Mouse (Mus musculus) cerebellum, adult 9-10 months (tissue): ENCODE measurements around the gene Stra6.

Experiments
- DNase-seq: peaks from one replicate; pipeline ENCODE4 v3.0.0; 2022

Gene Stra6

GRCm38 (mm10) chr9:58096629-58097301, 33.2 kb downstream of the Stra6 start:
- DNase-seq: peak; percentile 65

- DNase-seq: no peak
These were observed 36.4 kb downstream of the Stra6 start for GRCm38 (mm10) chr9:58099836-58100565.

- DNase-seq: no peak
These were observed 38.4 kb downstream of the Stra6 start for GRCm38 (mm10) chr9:58102013-58102412.

GRCm38 (mm10) chr9:58103647-58104046, 40.1 kb downstream of the Stra6 start:
- no peak for DNase-seq

- DNase-seq: no peak
These were observed 42.1 kb downstream of the Stra6 start for GRCm38 (mm10) chr9:58105595-58106169.

- DNase-seq: no peak
These were observed 43.9 kb downstream of the Stra6 start for GRCm38 (mm10) chr9:58107494-58107893.

- DNase-seq: peak; percentile 68
These were observed 47.2 kb downstream of the Stra6 start for GRCm38 (mm10) chr9:58110787-58111186.

GRCm38 (mm10) chr9:58111431-58111830, 47.8 kb downstream of the Stra6 start:
- DNase-seq: peak; percentile 91

- DNase-seq: no peak
These were observed 48.7 kb downstream of the Stra6 start for GRCm38 (mm10) chr9:58112321-58112751.

- DNase-seq: no peak
These were observed 49.3 kb downstream of the Stra6 start for GRCm38 (mm10) chr9:58112866-58113278.

- no peak for DNase-seq
These were observed 49.8 kb downstream of the Stra6 start for GRCm38 (mm10) chr9:58113279-58113884.

- no peak for DNase-seq
These were observed 50.4 kb downstream of the Stra6 start for GRCm38 (mm10) chr9:58114019-58114418.

GRCm38 (mm10) chr9:58115297-58115925, 51.8 kb downstream of the Stra6 start:
- DNase-seq: no peak

- DNase-seq: no peak
These were observed 52.5 kb downstream of the Stra6 start for GRCm38 (mm10) chr9:58116024-58116651.

GRCm38 (mm10) chr9:58118671-58119070, 55.1 kb downstream of the Stra6 start, which contains the start of gene Ccdc33:
TSS of gene Ccdc33 (minus strand) at chr9:58118823.
- DNase-seq: no peak

- no peak for DNase-seq
These were observed 61.5 kb downstream of the Stra6 start for GRCm38 (mm10) chr9:58125085-58125484.

- DNase-seq: no peak
These were observed 62.2 kb downstream of the Stra6 start for GRCm38 (mm10) chr9:58125811-58126210.

GRCm38 (mm10) chr9:58128926-58129413, 65.4 kb downstream of the Stra6 start:
- no peak for DNase-seq

GRCm38 (mm10) chr9:58129508-58129907, 65.9 kb downstream of the Stra6 start:
- no peak for DNase-seq

- DNase-seq: no peak
These were observed 67.3 kb downstream of the Stra6 start for GRCm38 (mm10) chr9:58130909-58131308.

- no peak for DNase-seq
These were observed 68.1 kb downstream of the Stra6 start for GRCm38 (mm10) chr9:58131735-58132134.
